Mouse (Mus musculus) adrenal gland, postnatal 4 days (tissue): ENCODE results near the gene Tut4. TPM values are rescaled to one million over a fixed set of nuclear protein-coding genes. Genes with fewer than 3 reads are reported as not detected.
A peak's percentile ranks its signal among the peaks of the same experiment; 100 is the strongest.

Experiments used
- DNase-seq, 2 experiments: peaks; one replicate each; pipeline ENCODE4 v3.0.0; 2021 to 2022; ENCODE audit warnings: low spot score in 2 of 2, mixed read lengths in 2 of 2
- long read RNA-seq, 2 experiments: library from polyadenylated mRNA; stranded (forward); transcript quantifications; one replicate each; pipeline ENCODE4 v2.0.0; 2021
- total RNA-seq, 2 experiments: library from RNA; stranded (reverse); gene quantifications; 2 replicates each; pipeline ENCODE4 v1.2.3; 2021

Gene Tut4
- 10 to 100 TPM; 79.9 to 82.3 TPM for total RNA-seq
- long read RNA-seq, experiment 1, partial matches to known transcripts: 1 of 6 reads
- long read RNA-seq, experiment 1, other reads (novel, unspliced or antisense): 4 of 6 reads
- long read RNA-seq, experiment 2, partial matches to known transcripts: 9 of 14 reads
- long read RNA-seq, experiment 2, other reads (novel, unspliced or antisense): 4 of 14 reads

- peak; percentile 74 to 78 for DNase-seq
Observed at GRCm38 (mm10) chr4:108459231-108460155, at the start of gene Tut4. Gene Tut4 (plus strand): TSS chr4:108459426.

GRCm38 (mm10) chr4:108424587-108424986, 34.6 kb upstream of the Tut4 start:
- no peak for DNase-seq

DNA sequence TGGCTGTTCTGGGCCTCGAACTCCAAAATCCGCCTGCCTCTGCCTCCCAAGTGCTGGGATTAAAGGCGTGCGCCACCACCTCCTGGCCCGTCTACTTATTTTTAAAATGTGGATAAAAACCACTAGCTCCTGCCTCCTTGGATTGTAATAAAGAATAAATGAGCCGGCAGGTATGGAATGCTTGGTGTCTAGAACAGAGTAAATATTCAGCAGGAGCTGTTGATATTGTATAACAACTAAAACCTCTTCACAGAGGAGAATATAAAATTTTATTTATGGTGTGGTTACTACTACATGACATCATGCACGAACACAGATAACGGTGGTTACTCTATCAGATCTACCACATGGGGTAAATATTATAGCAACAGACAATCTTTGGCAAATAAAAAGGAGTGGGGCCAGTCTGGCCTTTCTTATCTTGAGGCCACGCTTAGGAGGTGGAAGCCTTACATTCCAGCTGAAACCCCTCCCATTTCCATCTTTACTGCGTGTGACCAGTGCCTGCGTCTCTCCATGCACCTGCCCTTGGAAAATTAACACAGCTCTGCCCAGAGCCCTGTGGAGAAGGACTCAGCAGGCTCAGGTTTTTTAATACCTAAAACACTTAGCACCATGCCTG, 31.4 kb upstream of the Tut4 start:
- DNase-seq: no peak

GRCm38 (mm10) chr4:108428341-108428721, 30.9 kb upstream of the Tut4 start:
- no peak for DNase-seq

DNA sequence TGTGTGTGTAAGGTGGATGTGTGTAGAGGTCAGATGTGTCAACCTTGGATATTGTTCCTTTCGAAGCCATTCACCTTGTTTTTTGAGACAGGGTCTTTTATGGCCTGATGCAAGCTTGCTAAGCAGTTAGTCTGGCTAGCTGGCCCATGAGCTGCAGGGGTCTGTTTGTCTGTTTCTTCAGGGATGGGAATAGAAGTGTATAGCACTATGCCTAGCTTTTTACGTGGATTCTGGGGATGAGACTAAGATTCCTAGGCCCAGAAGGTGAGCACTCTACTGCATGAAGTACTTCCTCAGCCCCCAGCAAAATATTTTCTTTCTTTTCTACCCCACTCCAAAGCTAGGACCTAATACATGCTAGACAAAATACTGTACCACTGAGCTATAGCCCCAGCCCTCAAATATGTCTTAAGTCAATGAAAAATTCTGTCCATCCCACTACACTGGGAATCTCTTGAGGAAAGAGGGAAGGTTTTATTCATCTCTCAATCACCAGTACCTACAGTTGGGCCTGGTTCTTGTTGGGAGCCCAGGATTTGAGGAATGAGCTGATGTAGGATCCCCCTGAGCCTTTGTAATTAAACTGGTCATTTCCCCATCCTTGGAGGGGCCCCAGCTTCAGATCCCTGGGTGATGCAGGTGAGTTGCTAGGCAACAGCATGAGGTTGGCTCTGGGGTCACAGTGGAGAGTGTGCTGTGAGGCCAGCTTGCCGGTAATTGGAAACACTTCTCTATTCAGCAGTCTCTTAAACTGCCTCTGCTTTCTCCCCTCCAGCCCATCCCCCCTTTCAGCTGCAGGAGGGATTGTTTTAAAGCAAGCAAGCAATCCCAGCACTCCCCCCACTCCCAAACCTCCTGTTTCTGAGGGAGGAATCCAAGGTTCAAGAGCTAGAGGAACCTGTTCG, 28.3 kb upstream of the Tut4 start:
- no peak for DNase-seq

GRCm38 (mm10) chr4:108431561-108431936, 27.7 kb upstream of the Tut4 start:
- no peak for DNase-seq

- no peak for DNase-seq
Observed at GRCm38 (mm10) chr4:108433341-108433740, 25.9 kb upstream of the Tut4 start.

- DNase-seq: no peak
Observed at GRCm38 (mm10) chr4:108434221-108434620, 25.0 kb upstream of the Tut4 start.

DNA sequence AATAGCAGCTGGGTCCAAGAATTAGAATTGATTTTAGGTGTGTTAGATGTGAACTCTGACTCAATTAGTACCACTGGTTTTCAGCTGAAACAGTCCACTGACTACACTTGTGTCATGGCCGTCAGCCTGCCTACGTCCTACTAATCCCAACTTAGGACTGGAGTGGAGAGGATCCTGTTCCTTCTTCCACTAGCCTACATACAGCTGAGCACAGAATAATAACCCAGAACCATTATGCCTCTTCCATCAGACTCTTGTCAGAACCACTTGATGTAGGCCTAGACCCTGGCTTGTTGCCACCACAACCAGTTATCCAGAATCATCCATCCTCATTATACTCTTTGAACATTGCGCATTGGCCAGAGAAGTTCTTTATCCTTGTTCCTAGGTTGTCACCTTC, 24.4 kb upstream of the Tut4 start:
- DNase-seq: no peak

- DNase-seq: no peak
Observed at GRCm38 (mm10) chr4:108435646-108436045, 23.6 kb upstream of the Tut4 start.

DNA sequence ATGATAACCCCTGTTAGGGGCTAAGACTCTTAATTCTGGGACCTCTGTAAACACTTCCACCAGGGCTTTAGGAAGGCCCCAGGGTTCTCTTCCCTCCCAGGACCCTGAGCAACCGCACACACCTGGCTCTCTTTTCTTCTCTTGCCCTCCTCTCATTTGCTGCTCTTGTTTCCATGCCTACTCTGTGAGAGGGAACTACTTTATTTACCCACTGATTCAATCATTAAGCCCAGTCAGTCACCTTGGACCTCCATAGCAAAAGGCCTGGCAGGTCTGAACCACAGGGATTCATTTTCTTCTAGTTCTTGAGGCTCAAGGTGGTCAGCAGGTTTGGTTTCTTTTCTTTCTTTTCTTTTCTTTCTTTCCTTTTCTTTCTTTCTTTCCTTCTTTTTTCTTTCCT, 23.0 kb upstream of the Tut4 start:
- DNase-seq: no peak

GRCm38 (mm10) chr4:108438082-108438840, 21.0 kb upstream of the Tut4 start:
- no peak for DNase-seq

DNA sequence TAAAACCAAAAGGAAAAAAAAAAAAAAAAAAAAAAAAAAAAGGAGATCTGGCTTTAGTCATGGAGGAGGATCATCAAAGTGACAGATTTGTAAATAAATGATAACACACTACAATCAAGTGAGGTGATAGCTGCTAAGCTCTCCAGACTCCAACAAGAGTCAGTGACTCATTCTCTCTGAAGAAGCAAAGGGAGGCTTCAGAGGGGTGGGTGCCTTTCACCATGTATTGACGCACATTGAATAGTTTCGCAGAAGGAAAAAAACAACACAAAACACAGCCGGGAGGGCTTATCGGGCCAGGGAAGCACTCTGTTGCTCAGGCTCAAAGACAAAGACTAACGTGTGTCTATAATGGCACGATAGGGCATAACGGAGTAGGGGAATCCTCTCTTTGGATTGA, 11.1 kb upstream of the Tut4 start:
- DNase-seq: no peak

DNA sequence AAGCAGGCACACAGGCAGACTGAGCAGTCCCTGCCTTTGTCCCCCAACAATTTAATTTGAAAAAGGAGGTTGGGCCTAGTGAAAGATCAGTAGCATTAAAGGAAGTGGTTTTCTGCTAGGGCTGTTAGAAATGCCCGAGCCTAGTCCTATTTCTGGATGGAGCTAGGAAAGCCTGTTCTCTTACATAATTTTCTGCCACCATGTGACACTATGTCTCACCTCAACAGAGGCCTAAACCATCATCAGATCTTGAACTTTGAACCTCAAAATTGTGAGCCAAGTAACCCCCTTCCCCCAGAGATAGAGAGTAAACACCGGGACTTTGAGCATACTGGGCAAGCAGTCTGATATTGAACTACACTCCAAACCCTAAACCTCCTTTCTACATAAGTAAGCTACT, 3.2 kb upstream of the Tut4 start:
- no peak for DNase-seq

GRCm38 (mm10) chr4:108458201-108458741, 955 bp upstream of the Tut4 start:
- DNase-seq: no peak

- DNase-seq: peak; percentile 22 to 49
Observed at GRCm38 (mm10) chr4:108460156-108460923, 1.1 kb downstream of the Tut4 start.

DNA sequence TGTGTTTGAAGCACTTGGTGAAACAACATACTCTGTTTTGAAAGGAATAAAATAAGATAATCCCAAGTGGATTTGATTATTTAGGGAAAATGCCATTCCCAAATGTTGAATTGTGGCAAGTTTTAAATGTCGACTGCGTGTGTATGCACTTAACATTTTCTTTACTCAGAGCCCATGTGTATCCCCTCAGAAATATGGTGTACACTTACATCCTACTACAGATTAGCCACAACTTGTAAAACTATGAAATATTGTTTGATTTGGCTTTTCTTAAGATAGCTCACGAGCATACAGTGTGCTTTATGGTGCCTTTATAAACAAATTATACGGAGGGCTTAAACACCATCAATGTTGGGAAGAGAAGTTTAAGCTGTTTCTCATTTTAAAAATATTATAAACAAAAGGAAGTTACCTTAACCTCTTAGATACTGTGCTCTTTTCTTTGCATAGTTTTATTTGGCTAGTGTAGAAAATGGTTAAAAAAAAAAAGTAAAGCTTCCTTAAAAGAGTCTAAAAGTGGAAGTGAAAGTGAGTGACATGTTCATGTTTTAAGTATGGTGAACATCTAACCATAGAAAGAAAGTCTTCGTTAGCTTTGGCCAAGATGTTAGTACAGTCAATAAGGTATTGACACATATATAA, 2.2 kb downstream of the Tut4 start:
- no peak for DNase-seq

- DNase-seq: no peak
Observed at GRCm38 (mm10) chr4:108473586-108473985, 14.4 kb downstream of the Tut4 start.

DNA sequence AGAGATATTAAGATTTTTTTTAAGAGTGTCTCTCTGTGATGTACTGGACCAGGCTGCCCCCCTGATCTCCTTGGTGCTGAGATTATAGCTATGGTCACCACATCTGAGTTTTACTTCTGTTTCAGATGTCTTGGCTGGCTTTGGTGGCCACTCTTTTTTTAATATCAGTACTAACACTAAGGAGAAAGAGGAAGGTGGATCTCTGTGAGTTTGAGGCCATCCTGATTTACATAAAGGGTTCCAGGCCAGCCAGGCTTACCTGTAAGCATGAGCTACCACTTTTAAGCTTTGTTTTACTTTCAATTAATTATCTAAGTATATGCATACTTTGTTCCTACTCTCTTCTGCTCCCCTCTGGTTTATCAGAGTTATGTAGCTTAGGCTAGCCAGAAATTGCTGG, 23.6 kb downstream of the Tut4 start:
- no peak for DNase-seq
